Mouse (Mus musculus) gastrocnemius, adult 2 months (tissue): ENCODE data around the gene Gdpd3. TPM values are rescaled to one million over a fixed set of nuclear protein-coding genes. Genes with fewer than 3 reads are reported as not detected.
A peak's percentile ranks its signal among the peaks of the same experiment; 100 is the strongest.
"Not testable (repeated sequence)": the region's sequence is repeated elsewhere in the genome, so short reads cannot be mapped to it uniquely, and the experiment has no call there.

Source experiments
- DNase-seq: peaks from one replicate; pipeline ENCODE4 v3.0.0; 2022
- H3K27ac ChIP-seq: fragments of 200-600 bp; 2 replicates; pipeline ENCODE4 v1.8.1; 2022; ENCODE audit warnings: mild to moderate bottlenecking
- H3K4me3 ChIP-seq: fragments of 200-600 bp; 2 replicates; pipeline ENCODE4 v1.8.1; 2022; ENCODE audit warnings: mild to moderate bottlenecking, moderate library complexity
- CTCF ChIP-seq: fragments of 200-600 bp; IDR thresholded peaks from 2 replicates; pipeline ENCODE4 v1.8.1; 2022; ENCODE audit warnings: antibody characterized with exemption, mild to moderate bottlenecking, moderate library complexity
- intact Hi-C: fragments of 180-260 bp; cut with DNase I; formaldehyde crosslinking; loops from one replicate; pipeline ENCODE4 v1.15.1; 2025
- total RNA-seq, 2 experiments: library from RNA; stranded (reverse); gene quantifications; 2 replicates each; pipeline ENCODE4 v1.2.3; 2021

Gene Gdpd3
- total RNA-seq, 2 experiments from 2014 or later: 0.67 to 1.3 TPM

DNA sequence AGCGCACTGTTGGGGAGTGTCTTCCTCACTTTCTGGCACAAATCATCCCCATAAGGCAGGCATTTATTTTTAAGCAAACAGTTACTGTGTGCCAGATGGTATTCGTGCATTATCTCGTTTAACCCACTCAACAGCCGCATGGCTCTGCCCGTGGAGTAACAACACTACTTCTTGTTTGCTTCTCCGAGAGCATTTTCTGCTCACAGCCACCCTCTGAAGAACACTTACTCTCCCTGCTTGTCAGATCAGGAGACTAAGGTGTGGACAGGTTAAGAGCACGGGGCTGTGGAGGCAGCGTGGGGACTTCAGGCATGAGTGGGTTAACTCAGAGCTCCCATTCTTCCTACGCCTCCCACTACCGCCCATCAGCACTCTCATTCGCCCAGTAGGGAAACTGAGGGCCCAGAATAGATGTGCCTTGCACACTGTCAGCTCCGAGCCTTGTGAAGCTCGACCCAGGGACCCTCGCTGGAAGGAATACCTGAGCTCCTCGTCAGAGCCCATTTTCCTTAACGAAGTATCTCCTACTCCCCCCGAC lies 3.6 kb upstream of the Gdpd3 start:
- H3K4me3 ChIP-seq: no peak overlapping the region
- intact Hi-C loops: no loop called here
- TF ChIP-seq CTCF: no peak
- H3K27ac ChIP-seq: peak overlapping the region; percentile 95; the same call in 1 of the 2 replicates
- no peak for DNase-seq

DNA sequence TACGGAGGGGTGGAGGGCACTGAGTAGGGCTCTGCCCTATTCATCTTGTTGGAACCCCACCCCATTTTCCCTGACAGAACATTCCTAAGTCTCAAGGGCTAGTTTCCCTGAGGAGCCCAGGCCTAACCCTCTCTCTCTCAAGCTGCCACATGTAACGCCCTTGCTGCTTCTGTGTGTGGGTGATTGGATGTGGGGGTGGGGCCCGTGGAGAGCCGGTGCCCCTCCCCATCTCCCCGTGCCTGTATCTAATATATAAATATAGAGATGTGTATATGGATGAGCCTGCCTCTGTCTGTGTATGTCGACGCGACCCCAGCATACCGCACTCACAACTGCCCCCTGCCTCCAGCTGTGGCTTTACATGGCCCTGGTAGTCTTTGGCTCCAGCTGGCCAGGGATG lies 594 bp upstream of the Gdpd3 start:
- intact Hi-C loops: no loop called here
- H3K27ac ChIP-seq: no peak overlapping the region
- DNase-seq: no peak
- H3K4me3 ChIP-seq: no peak overlapping the region
- TF ChIP-seq CTCF: no peak

- intact Hi-C loops: no loop called here
- no peak for DNase-seq
- TF ChIP-seq CTCF: no peak
- Histone ChIP-seq H3K27ac (no peak overlapping the region), H3K4me3 (no peak overlapping the region)
These were observed 867 bp downstream of the Gdpd3 start for GRCm38 (mm10) chr7:126767001-126767400.

- no peak overlapping the region for H3K27ac ChIP-seq
- no peak for DNase-seq
- TF ChIP-seq CTCF: no peak
- no peak overlapping the region for H3K4me3 ChIP-seq
- intact Hi-C loops: loop anchor here (10.0 kb wide), 2 partner anchors 296 to 336 kb away; partner anchors contain the start of gene Sh2b1
These were observed 4.7 kb downstream of the Gdpd3 start for GRCm38 (mm10) chr7:126770784-126771183.

GRCm38 (mm10) chr7:126773351-126773750 lies 7.2 kb downstream of the Gdpd3 start:
- no peak for TF ChIP-seq CTCF
- Histone ChIP-seq H3K27ac (no peak overlapping the region), H3K4me3 (no peak overlapping the region)
- DNase-seq: no peak
- intact Hi-C loops: loop anchor here (10.0 kb wide), 2 partner anchors 299 to 339 kb away; partner anchors contain the start of gene Sh2b1

- peak overlapping the region; percentile 99 for H3K27ac ChIP-seq
- DNase-seq: no peak
- intact Hi-C loops: loop anchor here (10.0 kb wide), 2 partner anchors 300 to 340 kb away; partner anchors contain the start of gene Sh2b1
- no peak for TF ChIP-seq CTCF
- H3K4me3 ChIP-seq: no peak overlapping the region
These were observed 8.3 kb downstream of the Gdpd3 start for GRCm38 (mm10) chr7:126774463-126774862.

- DNase-seq: no peak
- intact Hi-C loops: loop anchor here (10.0 kb wide), 2 partner anchors 301 to 341 kb away; partner anchors contain the start of gene Sh2b1
- peak overlapping the region; percentile 90 for H3K4me3 ChIP-seq
- peak overlapping the region; percentile 99 for H3K27ac ChIP-seq
- TF ChIP-seq CTCF: peak; percentile 46
These were observed 9.2 kb downstream of the Gdpd3 start for GRCm38 (mm10) chr7:126775185-126775977.

DNA sequence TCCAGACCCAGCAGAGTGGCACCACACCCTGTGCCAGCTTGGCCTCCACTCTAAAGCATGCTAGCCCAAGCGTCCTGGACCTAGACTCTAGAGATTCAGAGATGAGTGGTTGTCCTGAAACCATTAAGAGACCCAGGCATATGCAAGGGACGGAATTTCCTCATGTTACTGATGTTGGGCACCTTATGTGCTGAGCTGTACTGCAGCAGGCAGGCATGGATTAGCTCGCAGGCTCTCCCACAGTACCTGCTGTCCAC lies 9.8 kb downstream of the Gdpd3 start:
- intact Hi-C loops: loop anchor here (1.0 to 10.0 kb wide), 3 partner anchors 16 to 341 kb away; partner anchors contain the start of gene Sh2b1
- TF ChIP-seq CTCF: no peak
- DNase-seq: no peak
- Histone ChIP-seq H3K4me3 (peak overlapping the region; percentile 90), H3K27ac (peak overlapping the region; percentile 99)

GRCm38 (mm10) chr7:126776598-126777057 lies 10.5 kb downstream of the Gdpd3 start, which contains the start of gene Ypel3:
Gene Ypel3 (plus strand): TSS chr7:126776955.
- Histone ChIP-seq H3K4me3 (peak within 1 kb of the TSS; percentile 90), H3K27ac (peak within 1 kb of the TSS; percentile 99)
- intact Hi-C loops: loop anchor here (1.0 to 10.0 kb wide), 3 partner anchors 16 to 342 kb away; partner anchors contain the start of gene Sh2b1
- TF ChIP-seq CTCF: no peak
- DNase-seq: peak; percentile 99

DNA sequence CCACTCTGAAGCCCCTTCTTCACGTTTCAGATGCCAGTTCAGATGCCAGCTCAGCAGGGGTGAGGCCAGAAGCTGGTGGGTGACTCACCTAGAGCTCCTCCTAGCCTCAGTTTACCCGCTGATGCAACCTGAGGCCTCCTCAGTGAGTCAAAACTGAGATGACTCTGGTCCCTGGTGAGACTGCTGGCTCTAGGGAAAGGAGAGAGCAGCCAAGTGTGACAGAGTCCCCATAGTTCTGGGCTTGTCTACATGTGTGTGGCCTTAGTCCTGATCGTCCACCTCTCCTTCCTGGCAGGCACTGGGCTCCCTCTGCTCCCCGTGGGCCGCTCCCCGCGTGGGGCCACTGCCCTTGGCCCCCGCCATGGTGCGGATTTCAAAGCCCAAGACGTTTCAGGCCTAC lies 11.3 kb downstream of the Gdpd3 start:
- no peak for DNase-seq
- no peak for TF ChIP-seq CTCF
- intact Hi-C loops: loop anchor here (10.0 kb wide), 2 partner anchors 303 to 343 kb away; partner anchors contain the start of gene Sh2b1
- Histone ChIP-seq H3K4me3 (peak overlapping the region; percentile 90), H3K27ac (peak overlapping the region; percentile 99)

- H3K27ac ChIP-seq: peak overlapping the region; percentile 99
- DNase-seq: no peak
- H3K4me3 ChIP-seq: peak overlapping the region; percentile 90
- intact Hi-C loops: loop anchor here (10.0 kb wide), 2 partner anchors 303 to 343 kb away; partner anchors contain the start of gene Sh2b1
- TF ChIP-seq CTCF: no peak
These were observed 12.0 kb downstream of the Gdpd3 start for GRCm38 (mm10) chr7:126778147-126778546.

DNA sequence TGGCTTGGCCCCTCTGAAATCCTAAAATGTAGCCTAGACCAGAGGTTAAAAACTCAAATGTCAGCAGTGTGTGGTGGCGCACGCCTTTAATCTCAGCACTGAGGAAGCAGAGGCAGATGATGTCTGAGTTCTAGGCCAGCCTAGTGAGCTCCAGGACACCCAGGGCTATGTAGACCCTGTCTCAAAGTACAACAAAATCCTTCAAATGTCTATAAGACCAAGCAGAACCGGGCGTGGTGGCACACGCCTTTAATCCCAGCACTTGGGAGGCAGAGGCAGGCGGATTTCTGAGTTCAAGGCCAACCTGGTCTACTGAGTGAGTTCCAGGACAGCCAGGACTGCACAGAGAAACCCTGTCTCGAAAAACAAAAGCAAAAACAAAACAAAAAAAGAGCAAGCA lies 13.0 kb downstream of the Gdpd3 start:
- Histone ChIP-seq H3K4me3 (peak overlapping the region; percentile 90), H3K27ac (peak overlapping the region; percentile 99)
- intact Hi-C loops: loop anchor here (10.0 kb wide), 2 partner anchors 304 to 344 kb away; partner anchors contain the start of gene Sh2b1
- DNase-seq: not testable (repeated sequence)
